Mouse (Mus musculus): ENCODE results near the gene C87977.
"Not testable (repeated sequence)": the region's sequence is repeated elsewhere in the genome, so short reads cannot be mapped to it uniquely, and the experiment has no call there.

Gene C87977

GRCm38 (mm10) chr4:144213218-144213617 lies at the start of gene C87977:
Gene C87977 (minus strand): TSS chr4:144213318.
- not testable (repeated sequence) for DNase-seq (ENCODE audit: low read depth, low spot score)

- DNase-seq (ENCODE audit: low read depth, low spot score) = peak; percentile 1
These were observed 41.6 kb upstream of the C87977 start for GRCm38 (mm10) chr4:144254768-144255167.

- no peak for DNase-seq (ENCODE audit: low read depth, low spot score)
These were observed 22.7 kb downstream of the C87977 start, which contains the start of gene Oog2 for GRCm38 (mm10) chr4:144190419-144190818. Gene Oog2 (plus strand): TSS chr4:144190719.

DNA sequence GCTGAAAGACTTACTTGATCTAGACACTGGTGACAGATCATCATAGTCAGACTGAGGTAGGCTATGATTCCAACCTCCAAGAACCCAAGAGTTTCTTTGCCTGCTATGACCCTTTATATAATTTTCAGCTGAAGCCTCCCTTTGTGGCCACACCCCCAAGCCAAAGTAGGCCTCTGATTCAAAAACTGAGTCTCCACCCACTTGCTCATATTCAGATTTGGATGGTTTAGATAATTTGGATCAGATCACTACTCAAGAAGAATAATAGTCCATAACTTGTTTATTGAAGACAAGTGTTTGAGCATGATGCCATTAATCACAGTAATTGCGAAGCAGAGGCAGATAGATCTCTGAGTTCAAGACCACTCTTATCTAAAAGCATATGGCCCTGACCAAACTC lies 50.6 kb downstream of the C87977 start, which contains the start of gene Oog3:
TSS of gene Oog3 (minus strand) at position 101 of the 400 bp plus-strand sequence.
- no peak for DNase-seq (ENCODE audit: low read depth, low spot score)

Data from mesoderm, embryonic 11.5 days (tissue).